Comparison of ENCODE assay signal across 8 mouse cellular contexts in genomic region chr17:80726821-80727220, GRCm38 (mm10). TPM values are rescaled to one million over a fixed set of nuclear protein-coding genes. Genes with fewer than 3 reads are reported as not detected.
DNase-seq lines count a peak whose midpoint lies in the region; ATAC-seq lines count a peak whose summit lies in the region.

No protein-coding gene starts in this region.

- 10% methylated on average over 8 of the region's 8 CpGs for WGBS in forebrain, embryonic 12.5 days
- WGBS in hindbrain, embryonic 16.5 days, result 8% methylated on average over 8 of the region's 8 CpGs
- 33% methylated on average over 8 of the region's 8 CpGs for WGBS in liver, embryonic 13.5 days (ENCODE audit: insufficient replicate concordance)
- 11% methylated on average over 8 of the region's 8 CpGs for WGBS in neural tube, embryonic 14.5 days

- DNase-seq in 3134 (ENCODE audit: extremely low read depth, insufficient read length, low spot score), result peak; percentile 17
- DNase-seq in adrenal gland, adult 8-10 months, result peak; percentile 23
- DNase-seq in liver, embryonic 13.5 days, result no peak
- DNase-seq in frontal cortex, postnatal 14 days (ENCODE audit: low spot score in 2 of 2), result no peak
- DNase-seq in spleen, adult 18-20 months, result no peak

- H3K9me3 ChIP-seq in forebrain, embryonic 12.5 days, result no peaks in the 10 kb centered on the region
- no peaks in the 10 kb centered on the region for H3K9me3 ChIP-seq in hindbrain, embryonic 16.5 days (ENCODE audit: control insufficient read depth, low read length)
- H3K9me3 ChIP-seq in liver, embryonic 13.5 days (replicated peaks), result 0 out of 2 replicates have a peak, but pooled peaks cover 2% of the 10 kb centered on the region
- H3K9me3 ChIP-seq in neural tube, embryonic 14.5 days (ENCODE audit: control insufficient read depth, low read length), result no peaks in the 10 kb centered on the region

- H3K4me3 ChIP-seq in forebrain, embryonic 12.5 days (replicated peaks), result peak overlapping the region; percentile 96
- peak overlapping the region; percentile 92 for H3K4me3 ChIP-seq in hindbrain, embryonic 16.5 days (ENCODE audit: low read length)
- H3K4me3 ChIP-seq in liver, embryonic 13.5 days (replicated peaks), result peak overlapping the region; percentile 73
- peak overlapping the region; percentile 97 for H3K4me3 ChIP-seq in neural tube, embryonic 14.5 days (ENCODE audit: low read depth, low read length)

- no peaks in the 10 kb centered on the region for H3K36me3 ChIP-seq in forebrain, embryonic 12.5 days (replicated peaks)
- no peaks in the 10 kb centered on the region for H3K36me3 ChIP-seq in hindbrain, embryonic 16.5 days (ENCODE audit: control insufficient read depth, insufficient read depth, low read length)
- H3K36me3 ChIP-seq in liver, embryonic 13.5 days, result 0 out of 2 replicates have a peak, but pooled peaks cover 4% of the 10 kb centered on the region
- H3K36me3 ChIP-seq in neural tube, embryonic 14.5 days (ENCODE audit: control insufficient read depth, insufficient read depth, low read length), result no peaks in the 10 kb centered on the region

- H3K4me1 ChIP-seq in forebrain, embryonic 12.5 days, result peaks cover 32% of the 10 kb centered on the region
- peaks cover 26% of the 10 kb centered on the region for H3K4me1 ChIP-seq in hindbrain, embryonic 16.5 days (ENCODE audit: control insufficient read depth, insufficient read depth, low read depth, low read length)
- H3K4me1 ChIP-seq in liver, embryonic 13.5 days (replicated peaks), result peaks cover 28% of the 10 kb centered on the region
- H3K4me1 ChIP-seq in neural tube, embryonic 14.5 days (ENCODE audit: control insufficient read depth, insufficient read depth, low read length), result peaks cover 17% of the 10 kb centered on the region

- ATAC-seq in forebrain, embryonic 12.5 days (ENCODE audit: low FRiP score), result no peak
- no peak for ATAC-seq in hindbrain, embryonic 16.5 days
- ATAC-seq in liver, embryonic 13.5 days (ENCODE audit: low read depth), result no peak
- no peak for ATAC-seq in neural tube, embryonic 14.5 days (ENCODE audit: low read depth)

- H3K27me3 ChIP-seq in forebrain, embryonic 12.5 days, result no peaks in the 10 kb centered on the region; the same call in 1 of the 2 replicates
- H3K27me3 ChIP-seq in hindbrain, embryonic 16.5 days (replicated peaks; ENCODE audit: control insufficient read depth, insufficient read depth, low read length), result no peaks in the 10 kb centered on the region
- H3K27me3 ChIP-seq in liver, embryonic 13.5 days, result peaks cover 20% of the 10 kb centered on the region
- H3K27me3 ChIP-seq in neural tube, embryonic 14.5 days (ENCODE audit: control insufficient read depth, insufficient read depth, low read length), result no peaks in the 10 kb centered on the region

- no peak overlapping the region for H3K27ac ChIP-seq in forebrain, embryonic 12.5 days
- H3K27ac ChIP-seq in hindbrain, embryonic 16.5 days (ENCODE audit: low read depth, low read length), result no peak overlapping the region
- H3K27ac ChIP-seq in liver, embryonic 13.5 days, result no peak overlapping the region
- no peak overlapping the region for H3K27ac ChIP-seq in neural tube, embryonic 14.5 days (ENCODE audit: low read depth, low read length)

- H3K4me2 ChIP-seq in forebrain, embryonic 12.5 days, result peak overlapping the region; percentile 67
- H3K4me2 ChIP-seq in hindbrain, embryonic 16.5 days (ENCODE audit: low read length), result peak overlapping the region; percentile 83
- peak overlapping the region; percentile 92 for H3K4me2 ChIP-seq in liver, embryonic 13.5 days
- peak overlapping the region; percentile 73 for H3K4me2 ChIP-seq in neural tube, embryonic 14.5 days (ENCODE audit: low read depth, low read length)

- peak overlapping the region; percentile 96 for H3K9ac ChIP-seq in forebrain, embryonic 12.5 days
- H3K9ac ChIP-seq in hindbrain, embryonic 16.5 days (ENCODE audit: low read depth, low read length), result peak overlapping the region; percentile 95
- peak overlapping the region; percentile 79; the same call in 1 of the 2 replicates for H3K9ac ChIP-seq in liver, embryonic 13.5 days
- peak overlapping the region; percentile 98 for H3K9ac ChIP-seq in neural tube, embryonic 14.5 days (replicated peaks; ENCODE audit: low read depth, low read length)

RNA-seq across cellular contexts. Expression of gene Map4k3, which starts 1.5 kb away (rescaled TPM):
- 10 to 100 TPM; 41.2 to 71.9 (median 51.9) TPM for total RNA-seq in adrenal gland, adult 8-10 months (2022)
- 29.4 and 34.1 TPM in 2 replicates for polyA plus RNA-seq in forebrain, embryonic 12.5 days (2016; fragmentation: Nextera tagmentation; extraction: Ambion mirVana)
- 17.7 and 19.4 TPM in 2 replicates for polyA plus RNA-seq in hindbrain, embryonic 16.5 days (2015; fragmentation: Nextera tagmentation; extraction: Ambion mirVana)
- polyA plus RNA-seq in liver, embryonic 13.5 days (2015; fragmentation: Nextera tagmentation; extraction: Ambion mirVana), result 3.3 TPM in 2 replicates
- 34.0 and 40.6 TPM in 2 replicates for polyA plus RNA-seq in neural tube, embryonic 14.5 days (2014; fragmentation: Nextera tagmentation; extraction: Ambion mirVana)

Comparison
In these comparisons a context has a peak if more than half of its experiments do, and no peak if none do; other contexts are left out.
1. DNase-seq: peak in 3134 (single experiment) and adrenal gland, adult 8-10 months (single experiment); none in liver, embryonic 13.5 days (single experiment), frontal cortex, postnatal 14 days (0 of 2) and spleen, adult 18-20 months (0 of 2).
2. Peak in every context shown above with its lines, with median percentiles within 50 percentile points of each other: H3K4me2 ChIP-seq, H3K4me3 ChIP-seq and H3K9ac ChIP-seq.